Mouse (Mus musculus): ENCODE measurements at regions not wholly inside any gene's neighbourhood (a gene's known extent, or its start where the extent isn't known, plus 50 kb on each side); places are given as distances from the start of the nearest gene placed in this dataset.
A peak's percentile ranks its signal among the peaks of the same experiment; 100 is the strongest.

- peak overlapping the region; percentile 39; the same call in 1 of the 2 replicates for H3K9ac ChIP-seq (replicated peaks; ENCODE audit: low read depth, low read length)
These were observed 140.1 kb upstream of the Camk1g start for GRCm38 (mm10) chr1:193510066-193510793.

GRCm38 (mm10) chr1:193508271-193508670 is 138.2 kb upstream of the Camk1g start:
- H3K4me3 ChIP-seq (ENCODE audit: low read depth, low read length) = peak overlapping the region; percentile 34

More at GRCm38 (mm10) chr1:193510066-193510793, 140.1 kb upstream of the Camk1g start:
- Histone ChIP-seq H3K9me3 (ENCODE audit: control insufficient read depth, low read depth, low read length) (no peaks in the 10 kb centered on the region), H3K36me3 (ENCODE audit: control insufficient read depth, insufficient read depth, low read length) (no peaks in the 10 kb centered on the region), H3K4me3 (ENCODE audit: low read depth, low read length) (peak overlapping the region; percentile 34), H3K4me2 (replicated peaks; ENCODE audit: low read depth, low read length) (peak overlapping the region; percentile 32; the same call in 1 of the 2 replicates), H3K27me3 (ENCODE audit: control insufficient read depth, insufficient read depth, low read length) (no peaks in the 10 kb centered on the region), H3K4me1 (ENCODE audit: control insufficient read depth, insufficient read depth, low read length) (peaks cover 15% of the 10 kb centered on the region), H3K27ac (ENCODE audit: low read length) (peak overlapping the region; percentile 86)
- WGBS = 53% methylated on average over 8 of the region's 8 CpGs
- ATAC-seq (ENCODE audit: insufficient number of reproducible peaks, insufficient read depth, low FRiP score, low read depth) = peak; percentile 66

GRCm38 (mm10) chr1:193506991-193507390 is 136.9 kb upstream of the Camk1g start:
- peak overlapping the region; percentile 86 for H3K27ac ChIP-seq (ENCODE audit: low read length)
- WGBS = 62% methylated on average over 3 of the region's 3 CpGs
- H3K36me3 ChIP-seq (ENCODE audit: control insufficient read depth, insufficient read depth, low read length) = no peaks in the 10 kb centered on the region
- no peak for ATAC-seq (ENCODE audit: insufficient number of reproducible peaks, insufficient read depth, low FRiP score, low read depth)
- H3K4me1 ChIP-seq (ENCODE audit: control insufficient read depth, insufficient read depth, low read length) = no peaks in the 10 kb centered on the region
- peak overlapping the region; percentile 15; the same call in 1 of the 2 replicates for H3K4me3 ChIP-seq (ENCODE audit: low read depth, low read length)
- no peaks in the 10 kb centered on the region for H3K9me3 ChIP-seq (ENCODE audit: control insufficient read depth, low read depth, low read length)
- H3K27me3 ChIP-seq (ENCODE audit: control insufficient read depth, insufficient read depth, low read length) = no peaks in the 10 kb centered on the region
- 0 out of 2 replicates have a peak overlapping the region, but pooled peaks have one; percentile 11 for H3K9ac ChIP-seq (replicated peaks; ENCODE audit: low read depth, low read length)
- H3K4me2 ChIP-seq (replicated peaks; ENCODE audit: low read depth, low read length) = peak overlapping the region; percentile 32

More at GRCm38 (mm10) chr1:193508271-193508670, 138.2 kb upstream of the Camk1g start:
- Histone ChIP-seq H3K9ac (replicated peaks; ENCODE audit: low read depth, low read length) (peak overlapping the region; percentile 39; the same call in 1 of the 2 replicates), H3K27ac (ENCODE audit: low read length) (peak overlapping the region; percentile 86), H3K36me3 (ENCODE audit: control insufficient read depth, insufficient read depth, low read length) (no peaks in the 10 kb centered on the region), H3K27me3 (ENCODE audit: control insufficient read depth, insufficient read depth, low read length) (no peaks in the 10 kb centered on the region), H3K4me2 (replicated peaks; ENCODE audit: low read depth, low read length) (peak overlapping the region; percentile 32), H3K4me1 (ENCODE audit: control insufficient read depth, insufficient read depth, low read length) (0 out of 2 replicates have a peak, but pooled peaks cover 1% of the 10 kb centered on the region), H3K9me3 (ENCODE audit: control insufficient read depth, low read depth, low read length) (no peaks in the 10 kb centered on the region)
- ATAC-seq (ENCODE audit: insufficient number of reproducible peaks, insufficient read depth, low FRiP score, low read depth) = no peak

GRCm38 (mm10) chr1:193505381-193505780 is 135.3 kb upstream of the Camk1g start:
- Histone ChIP-seq H3K9ac (replicated peaks; ENCODE audit: low read depth, low read length) (no peak overlapping the region), H3K27ac (ENCODE audit: low read length) (no peak overlapping the region), H3K4me1 (ENCODE audit: control insufficient read depth, insufficient read depth, low read length) (no peaks in the 10 kb centered on the region), H3K36me3 (ENCODE audit: control insufficient read depth, insufficient read depth, low read length) (no peaks in the 10 kb centered on the region), H3K4me2 (replicated peaks; ENCODE audit: low read depth, low read length) (no peak overlapping the region), H3K9me3 (ENCODE audit: control insufficient read depth, low read depth, low read length) (no peaks in the 10 kb centered on the region), H3K27me3 (ENCODE audit: control insufficient read depth, insufficient read depth, low read length) (no peaks in the 10 kb centered on the region), H3K4me3 (ENCODE audit: low read depth, low read length) (no peak overlapping the region)
- 27% methylated on average over 3 of the region's 3 CpGs for WGBS
- ATAC-seq (ENCODE audit: insufficient number of reproducible peaks, insufficient read depth, low FRiP score, low read depth) = no peak

GRCm38 (mm10) chr1:193504611-193505010 is 134.5 kb upstream of the Camk1g start:
- Histone ChIP-seq H3K4me2 (replicated peaks; ENCODE audit: low read depth, low read length) (no peak overlapping the region), H3K36me3 (ENCODE audit: control insufficient read depth, insufficient read depth, low read length) (no peaks in the 10 kb centered on the region), H3K4me3 (ENCODE audit: low read depth, low read length) (no peak overlapping the region), H3K27ac (ENCODE audit: low read length) (peak overlapping the region; percentile 0; the same call in 1 of the 2 replicates), H3K9me3 (ENCODE audit: control insufficient read depth, low read depth, low read length) (no peaks in the 10 kb centered on the region), H3K9ac (replicated peaks; ENCODE audit: low read depth, low read length) (no peak overlapping the region), H3K4me1 (ENCODE audit: control insufficient read depth, insufficient read depth, low read length) (no peaks in the 10 kb centered on the region), H3K27me3 (ENCODE audit: control insufficient read depth, insufficient read depth, low read length) (no peaks in the 10 kb centered on the region)
- WGBS = 49% methylated on average over 3 of the region's 3 CpGs
- ATAC-seq (ENCODE audit: insufficient number of reproducible peaks, insufficient read depth, low FRiP score, low read depth) = no peak

- H3K4me3 ChIP-seq (ENCODE audit: low read depth, low read length) = no peak overlapping the region
- no peaks in the 10 kb centered on the region for H3K27me3 ChIP-seq (ENCODE audit: control insufficient read depth, insufficient read depth, low read length)
- no peak overlapping the region for H3K9ac ChIP-seq (replicated peaks; ENCODE audit: low read depth, low read length)
- no peaks in the 10 kb centered on the region for H3K9me3 ChIP-seq (ENCODE audit: control insufficient read depth, low read depth, low read length)
- ATAC-seq (ENCODE audit: insufficient number of reproducible peaks, insufficient read depth, low FRiP score, low read depth) = peak; percentile 30; the same call in 1 of the 2 replicates
- 25% methylated on average over 3 of the region's 3 CpGs for WGBS
- H3K4me2 ChIP-seq (replicated peaks; ENCODE audit: low read depth, low read length) = no peak overlapping the region
- no peaks in the 10 kb centered on the region for H3K4me1 ChIP-seq (ENCODE audit: control insufficient read depth, insufficient read depth, low read length)
- H3K36me3 ChIP-seq (ENCODE audit: control insufficient read depth, insufficient read depth, low read length) = no peaks in the 10 kb centered on the region
- no peak overlapping the region for H3K27ac ChIP-seq (ENCODE audit: low read length)
These were observed 133.7 kb upstream of the Camk1g start for GRCm38 (mm10) chr1:193503624-193504325.

- Histone ChIP-seq H3K9me3 (ENCODE audit: control insufficient read depth, low read depth, low read length) (no peaks in the 10 kb centered on the region), H3K27me3 (ENCODE audit: control insufficient read depth, insufficient read depth, low read length) (no peaks in the 10 kb centered on the region), H3K36me3 (ENCODE audit: control insufficient read depth, insufficient read depth, low read length) (no peaks in the 10 kb centered on the region), H3K4me1 (ENCODE audit: control insufficient read depth, insufficient read depth, low read length) (no peaks in the 10 kb centered on the region; the same call in 1 of the 2 replicates), H3K9ac (replicated peaks; ENCODE audit: low read depth, low read length) (no peak overlapping the region), H3K4me2 (replicated peaks; ENCODE audit: low read depth, low read length) (no peak overlapping the region), H3K27ac (ENCODE audit: low read length) (no peak overlapping the region), H3K4me3 (ENCODE audit: low read depth, low read length) (no peak overlapping the region)
- WGBS = 54% methylated on average over 9 of the region's 9 CpGs
- no peak for ATAC-seq (ENCODE audit: insufficient number of reproducible peaks, insufficient read depth, low FRiP score, low read depth)
These were observed 126.4 kb upstream of the Camk1g start for GRCm38 (mm10) chr1:193496265-193497183.

GRCm38 (mm10) chr1:193488039-193488438 is 117.9 kb upstream of the Camk1g start:
- Histone ChIP-seq H3K4me2 (replicated peaks; ENCODE audit: low read depth, low read length) (no peak overlapping the region), H3K9me3 (ENCODE audit: control insufficient read depth, low read depth, low read length) (no peaks in the 10 kb centered on the region), H3K27me3 (ENCODE audit: control insufficient read depth, insufficient read depth, low read length) (no peaks in the 10 kb centered on the region), H3K27ac (ENCODE audit: low read length) (no peak overlapping the region), H3K4me1 (ENCODE audit: control insufficient read depth, insufficient read depth, low read length) (0 out of 2 replicates have a peak, but pooled peaks cover 2% of the 10 kb centered on the region), H3K9ac (replicated peaks; ENCODE audit: low read depth, low read length) (no peak overlapping the region), H3K36me3 (ENCODE audit: control insufficient read depth, insufficient read depth, low read length) (no peaks in the 10 kb centered on the region), H3K4me3 (ENCODE audit: low read depth, low read length) (no peak overlapping the region)
- whole genome bisulfite sequencing = 70% methylated on average over 6 of the region's 6 CpGs
- ATAC-seq (ENCODE audit: insufficient number of reproducible peaks, insufficient read depth, low FRiP score, low read depth) = no peak

Measured in stomach, embryonic 14.5 days (tissue).